Mouse (Mus musculus): ENCODE results near the gene Psenen. TPM values are rescaled to one million over a fixed set of nuclear protein-coding genes. Genes with fewer than 3 reads are reported as not detected.

Psenen gene
- polyA plus RNA-seq, 1 experiment from 2014 or later, result 190 TPM

GRCm38 (mm10) chr7:30524487-30524886, 38.9 kb downstream of the Psenen start:
- DNase-seq (ENCODE audit: low spot score), result no peak
- Histone ChIP-seq H3K4me3 (replicated peaks; ENCODE audit: low read depth, low read length) (no peak overlapping the region), H3K4me1 (replicated peaks; ENCODE audit: insufficient read depth, low read length) (peaks cover 16% of the 10 kb centered on the region; the same call in 1 of the 2 replicates), H3K4me2 (ENCODE audit: low read length) (no peak overlapping the region), H3K36me3 (ENCODE audit: insufficient read depth, low read length) (peaks cover 29% of the 10 kb centered on the region), H3K27me3 (ENCODE audit: insufficient read depth, low read length) (no peaks in the 10 kb centered on the region), H3K27ac (no peak overlapping the region), H3K9me3 (replicated peaks; ENCODE audit: low read length) (no peaks in the 10 kb centered on the region), H3K9ac (ENCODE audit: low read depth, low read length) (no peak overlapping the region)
- WGBS, result 84% methylated on average over 6 of the region's 6 CpGs
- TF ChIP-seq CTCF (IDR thresholded peaks at IDR 0.05; ENCODE audit: low read depth), result no peak
- no peak for ATAC-seq (replicated peaks; ENCODE audit: low FRiP score, low read depth)

- no peaks in the 10 kb centered on the region for H3K9me3 ChIP-seq (replicated peaks; ENCODE audit: low read length)
- H3K36me3 ChIP-seq (ENCODE audit: insufficient read depth, low read length), result peaks cover 16% of the 10 kb centered on the region; the same call in 1 of the 2 replicates
- no peak overlapping the region for H3K4me2 ChIP-seq (ENCODE audit: low read length)
- WGBS, result 69% methylated on average over 10 of the region's 10 CpGs
- TF ChIP-seq CTCF (IDR thresholded peaks at IDR 0.05; ENCODE audit: low read depth), result no peak
- no peaks in the 10 kb centered on the region for H3K27me3 ChIP-seq (ENCODE audit: insufficient read depth, low read length)
- peaks cover 17% of the 10 kb centered on the region; the same call in 1 of the 2 replicates for H3K4me1 ChIP-seq (replicated peaks; ENCODE audit: insufficient read depth, low read length)
- ATAC-seq (replicated peaks; ENCODE audit: low FRiP score, low read depth) (no peak; the same call in 1 of the 2 replicates), DNase-seq (ENCODE audit: low spot score) (no peak)
- peak overlapping the region; percentile 19; the same call in 1 of the 2 replicates for H3K27ac ChIP-seq
- peak overlapping the region; percentile 35; the same call in 1 of the 2 replicates for H3K9ac ChIP-seq (ENCODE audit: low read depth, low read length)
- no peak overlapping the region for H3K4me3 ChIP-seq (replicated peaks; ENCODE audit: low read depth, low read length)
Observed at GRCm38 (mm10) chr7:30522871-30523270, 40.6 kb downstream of the Psenen start.

- Histone ChIP-seq H3K9me3 (replicated peaks; ENCODE audit: low read length) (no peaks in the 10 kb centered on the region), H3K27me3 (ENCODE audit: insufficient read depth, low read length) (no peaks in the 10 kb centered on the region), H3K4me2 (ENCODE audit: low read length) (no peak overlapping the region), H3K27ac (no peak overlapping the region), H3K36me3 (ENCODE audit: insufficient read depth, low read length) (peaks cover 14% of the 10 kb centered on the region; the same call in 1 of the 2 replicates), H3K9ac (ENCODE audit: low read depth, low read length) (no peak overlapping the region), H3K4me1 (replicated peaks; ENCODE audit: insufficient read depth, low read length) (peaks cover 7% of the 10 kb centered on the region; the same call in 1 of the 2 replicates), H3K4me3 (replicated peaks; ENCODE audit: low read depth, low read length) (no peak overlapping the region)
- no peak for TF ChIP-seq CTCF (IDR thresholded peaks at IDR 0.05; ENCODE audit: low read depth)
- WGBS, result 70% methylated on average over 5 of the region's 5 CpGs
- ATAC-seq (replicated peaks; ENCODE audit: low FRiP score, low read depth) (no peak), DNase-seq (ENCODE audit: low spot score) (no peak)
Observed at GRCm38 (mm10) chr7:30520856-30521255, 42.6 kb downstream of the Psenen start.

GRCm38 (mm10) chr7:30520396-30520795, 43.0 kb downstream of the Psenen start:
- Histone ChIP-seq H3K9ac (ENCODE audit: low read depth, low read length) (no peak overlapping the region), H3K9me3 (replicated peaks; ENCODE audit: low read length) (no peaks in the 10 kb centered on the region), H3K4me1 (replicated peaks; ENCODE audit: insufficient read depth, low read length) (0 out of 2 replicates have a peak, but pooled peaks cover 7% of the 10 kb centered on the region), H3K27me3 (ENCODE audit: insufficient read depth, low read length) (no peaks in the 10 kb centered on the region), H3K4me2 (ENCODE audit: low read length) (no peak overlapping the region), H3K27ac (no peak overlapping the region), H3K36me3 (ENCODE audit: insufficient read depth, low read length) (peaks cover 14% of the 10 kb centered on the region; the same call in 1 of the 2 replicates), H3K4me3 (replicated peaks; ENCODE audit: low read depth, low read length) (no peak overlapping the region)
- no peak for DNase-seq (ENCODE audit: low spot score)
- 49% methylated on average over 4 of the region's 4 CpGs for WGBS
- no peak for ATAC-seq (replicated peaks; ENCODE audit: low FRiP score, low read depth)
- no peak for TF ChIP-seq CTCF (IDR thresholded peaks at IDR 0.05; ENCODE audit: low read depth)

- WGBS, result 44% methylated on average over 8 of the region's 8 CpGs
- no peak overlapping the region for H3K9ac ChIP-seq (ENCODE audit: low read depth, low read length)
- no peak overlapping the region for H3K4me2 ChIP-seq (ENCODE audit: low read length)
- DNase-seq (ENCODE audit: low spot score) (no peak), ATAC-seq (replicated peaks; ENCODE audit: low FRiP score, low read depth) (no peak)
- 0 out of 2 replicates have a peak, but pooled peaks cover under 1% of the 10 kb centered on the region for H3K36me3 ChIP-seq (ENCODE audit: insufficient read depth, low read length)
- 0 out of 2 replicates have a peak, but pooled peaks have one; percentile 5 for TF ChIP-seq CTCF (IDR thresholded peaks at IDR 0.05; ENCODE audit: low read depth)
- H3K9me3 ChIP-seq (replicated peaks; ENCODE audit: low read length), result no peaks in the 10 kb centered on the region
- H3K4me3 ChIP-seq (replicated peaks; ENCODE audit: low read depth, low read length), result no peak overlapping the region
- 0 out of 2 replicates have a peak, but pooled peaks cover 6% of the 10 kb centered on the region for H3K4me1 ChIP-seq (replicated peaks; ENCODE audit: insufficient read depth, low read length)
- H3K27ac ChIP-seq, result no peak overlapping the region
- no peaks in the 10 kb centered on the region for H3K27me3 ChIP-seq (ENCODE audit: insufficient read depth, low read length)
Observed at GRCm38 (mm10) chr7:30518325-30518724, 45.1 kb downstream of the Psenen start.

GRCm38 (mm10) chr7:30515003-30515760, 48.2 kb downstream of the Psenen start:
- H3K27me3 ChIP-seq (ENCODE audit: insufficient read depth, low read length), result no peaks in the 10 kb centered on the region

More at GRCm38 (mm10) chr7:30515003-30515760, 48.2 kb downstream of the Psenen start:
- DNase-seq (ENCODE audit: low spot score) (no peak), ATAC-seq (replicated peaks; ENCODE audit: low FRiP score, low read depth) (no peak)
- TF ChIP-seq CTCF (IDR thresholded peaks at IDR 0.05; ENCODE audit: low read depth), result no peak
- Histone ChIP-seq H3K4me1 (replicated peaks; ENCODE audit: insufficient read depth, low read length) (0 out of 2 replicates have a peak, but pooled peaks cover 2% of the 10 kb centered on the region), H3K9me3 (replicated peaks; ENCODE audit: low read length) (no peaks in the 10 kb centered on the region), H3K36me3 (ENCODE audit: insufficient read depth, low read length) (no peaks in the 10 kb centered on the region), H3K27ac (no peak overlapping the region), H3K4me2 (ENCODE audit: low read length) (no peak overlapping the region), H3K4me3 (replicated peaks; ENCODE audit: low read depth, low read length) (no peak overlapping the region), H3K9ac (ENCODE audit: low read depth, low read length) (no peak overlapping the region)
- WGBS, result 61% methylated on average over 24 of the region's 24 CpGs

Small RNAs within 50 kb of the gene (microRNA-seq; reads per million reads assigned to microRNA genes)
- gene Gm38670, result 2.4 reads per million, percentile 4 among the genes with 10 or more reads in this experiment
- gene Mir3569, result not detected

Other genes with a start within 250 kb of the Psenen start
- 79.0 and 88.4 TPM in 2 replicates for gene Syne4, start 248.8 kb downstream of the Psenen start, polyA plus RNA-seq (2015; fragmentation: Nextera tagmentation; extraction: Ambion mirVana)
- gene E130208F15Rik, start 241.9 kb downstream of the Psenen start, polyA plus RNA-seq (2015; fragmentation: Nextera tagmentation; extraction: Ambion mirVana), result not detected in 2 replicates
- 32.0 and 35.1 TPM in 2 replicates for gene Sdhaf1, start 239.7 kb downstream of the Psenen start, polyA plus RNA-seq (2015; fragmentation: Nextera tagmentation; extraction: Ambion mirVana)
- 9.3 and 9.5 TPM in 2 replicates for gene Lrfn3, start 200.9 kb downstream of the Psenen start, polyA plus RNA-seq (2015; fragmentation: Nextera tagmentation; extraction: Ambion mirVana)
- gene Tyrobp, start 149.9 kb downstream of the Psenen start, polyA plus RNA-seq (2015; fragmentation: Nextera tagmentation; extraction: Ambion mirVana), result 41.9 and 47.3 TPM in 2 replicates
- gene Hcst, start 143.8 kb downstream of the Psenen start, polyA plus RNA-seq (2015; fragmentation: Nextera tagmentation; extraction: Ambion mirVana), result 2.1 and 3.4 TPM in 2 replicates
- gene Nfkbid, start 141.9 kb downstream of the Psenen start, polyA plus RNA-seq (2015; fragmentation: Nextera tagmentation; extraction: Ambion mirVana), result 1.1 and 1.2 TPM in 2 replicates
- gene Aplp1, start 118.1 kb downstream of the Psenen start, polyA plus RNA-seq (2015; fragmentation: Nextera tagmentation; extraction: Ambion mirVana), result 24.1 and 25.4 TPM in 2 replicates
- gene Kirrel2, start 105.9 kb downstream of the Psenen start, polyA plus RNA-seq (2015; fragmentation: Nextera tagmentation; extraction: Ambion mirVana), result 0.65 and 1.5 TPM in 2 replicates
- gene Nphs1, start 105.3 kb downstream of the Psenen start, polyA plus RNA-seq (2015; fragmentation: Nextera tagmentation; extraction: Ambion mirVana), result 3.8 and 4.3 TPM in 2 replicates
- 22.9 and 34.1 TPM in 2 replicates for gene Prodh2, start 70.0 kb downstream of the Psenen start, polyA plus RNA-seq (2015; fragmentation: Nextera tagmentation; extraction: Ambion mirVana)
- 4.2 TPM in 2 replicates for gene Arhgap33, start 28.6 kb downstream of the Psenen start, polyA plus RNA-seq (2015; fragmentation: Nextera tagmentation; extraction: Ambion mirVana)
- 15.8 and 17.7 TPM in 2 replicates for gene Hspb6, start 11.4 kb downstream of the Psenen start, polyA plus RNA-seq (2015; fragmentation: Nextera tagmentation; extraction: Ambion mirVana)
- 5.2 and 5.6 TPM in 2 replicates for gene Proser3, start 11.3 kb downstream of the Psenen start, polyA plus RNA-seq (2015; fragmentation: Nextera tagmentation; extraction: Ambion mirVana)
- gene Lin37, start 3.8 kb downstream of the Psenen start, polyA plus RNA-seq (2015; fragmentation: Nextera tagmentation; extraction: Ambion mirVana), result 37.6 and 40.8 TPM in 2 replicates
- gene U2af1l4, start 326 bp downstream of the Psenen start, polyA plus RNA-seq (2015; fragmentation: Nextera tagmentation; extraction: Ambion mirVana), result 100 and 102 TPM in 2 replicates
- gene Gm49396, start 283 bp downstream of the Psenen start, polyA plus RNA-seq (2015; fragmentation: Nextera tagmentation; extraction: Ambion mirVana), result 5.0 and 7.7 TPM in 2 replicates
- gene Igflr1, start 1.8 kb upstream of the Psenen start, polyA plus RNA-seq (2015; fragmentation: Nextera tagmentation; extraction: Ambion mirVana), result 2.4 and 2.5 TPM in 2 replicates
- 4.9 and 5.9 TPM in 2 replicates for gene Kmt2b, start 25.1 kb upstream of the Psenen start, polyA plus RNA-seq (2015; fragmentation: Nextera tagmentation; extraction: Ambion mirVana)
- 0.92 and 1.6 TPM in 2 replicates for gene Zbtb32, start 35.3 kb upstream of the Psenen start, polyA plus RNA-seq (2015; fragmentation: Nextera tagmentation; extraction: Ambion mirVana)
- gene Upk1a, start 49.2 kb upstream of the Psenen start, polyA plus RNA-seq (2015; fragmentation: Nextera tagmentation; extraction: Ambion mirVana), result 35.5 and 48.6 TPM in 2 replicates
- gene Cox6b1, start 62.5 kb upstream of the Psenen start, polyA plus RNA-seq (2015; fragmentation: Nextera tagmentation; extraction: Ambion mirVana), result 1,603 and 1,723 TPM in 2 replicates
- gene Etv2, start 72.2 kb upstream of the Psenen start, polyA plus RNA-seq (2015; fragmentation: Nextera tagmentation; extraction: Ambion mirVana), result not detected in 2 replicates
- gene Rbm42, start 86.7 kb upstream of the Psenen start, polyA plus RNA-seq (2015; fragmentation: Nextera tagmentation; extraction: Ambion mirVana), result 110 and 112 TPM in 2 replicates
- gene Haus5, start 101.4 kb upstream of the Psenen start, polyA plus RNA-seq (2015; fragmentation: Nextera tagmentation; extraction: Ambion mirVana), result 25.2 and 28.8 TPM in 2 replicates
- not detected in 2 replicates for gene Pmis2, start 108.0 kb upstream of the Psenen start, polyA plus RNA-seq (2015; fragmentation: Nextera tagmentation; extraction: Ambion mirVana)
- gene 2200002J24Rik, start 135.3 kb upstream of the Psenen start, polyA plus RNA-seq (2015; fragmentation: Nextera tagmentation; extraction: Ambion mirVana), result 2.0 and 2.5 TPM in 2 replicates
- gene Atp4a, start 148.6 kb upstream of the Psenen start, polyA plus RNA-seq (2015; fragmentation: Nextera tagmentation; extraction: Ambion mirVana), result 4.6 and 5.0 TPM in 2 replicates
- 320 and 325 TPM in 2 replicates for gene Tmem147, start 165.9 kb upstream of the Psenen start, polyA plus RNA-seq (2015; fragmentation: Nextera tagmentation; extraction: Ambion mirVana)
- 0.15 and 0.32 TPM in 2 replicates for gene Gapdhs, start 180.1 kb upstream of the Psenen start, polyA plus RNA-seq (2015; fragmentation: Nextera tagmentation; extraction: Ambion mirVana)
- gene Sbsn, start 187.8 kb upstream of the Psenen start, polyA plus RNA-seq (2015; fragmentation: Nextera tagmentation; extraction: Ambion mirVana), result 2.4 and 2.5 TPM in 2 replicates
- gene Dmkn, start 200.1 kb upstream of the Psenen start, polyA plus RNA-seq (2015; fragmentation: Nextera tagmentation; extraction: Ambion mirVana), result 1.7 and 2.7 TPM in 2 replicates
- 1.4 and 3.4 TPM in 2 replicates for gene Krtdap, start 224.3 kb upstream of the Psenen start, polyA plus RNA-seq (2015; fragmentation: Nextera tagmentation; extraction: Ambion mirVana)

Data from kidney, postnatal 0 days (tissue).